Mouse (Mus musculus): Measurements from ENCODE around the gene Rplp0.
"Not testable (repeated sequence)": the region's sequence is repeated elsewhere in the genome, so short reads cannot be mapped to it uniquely, and the experiment has no call there.

The Rplp0 gene

DNA sequence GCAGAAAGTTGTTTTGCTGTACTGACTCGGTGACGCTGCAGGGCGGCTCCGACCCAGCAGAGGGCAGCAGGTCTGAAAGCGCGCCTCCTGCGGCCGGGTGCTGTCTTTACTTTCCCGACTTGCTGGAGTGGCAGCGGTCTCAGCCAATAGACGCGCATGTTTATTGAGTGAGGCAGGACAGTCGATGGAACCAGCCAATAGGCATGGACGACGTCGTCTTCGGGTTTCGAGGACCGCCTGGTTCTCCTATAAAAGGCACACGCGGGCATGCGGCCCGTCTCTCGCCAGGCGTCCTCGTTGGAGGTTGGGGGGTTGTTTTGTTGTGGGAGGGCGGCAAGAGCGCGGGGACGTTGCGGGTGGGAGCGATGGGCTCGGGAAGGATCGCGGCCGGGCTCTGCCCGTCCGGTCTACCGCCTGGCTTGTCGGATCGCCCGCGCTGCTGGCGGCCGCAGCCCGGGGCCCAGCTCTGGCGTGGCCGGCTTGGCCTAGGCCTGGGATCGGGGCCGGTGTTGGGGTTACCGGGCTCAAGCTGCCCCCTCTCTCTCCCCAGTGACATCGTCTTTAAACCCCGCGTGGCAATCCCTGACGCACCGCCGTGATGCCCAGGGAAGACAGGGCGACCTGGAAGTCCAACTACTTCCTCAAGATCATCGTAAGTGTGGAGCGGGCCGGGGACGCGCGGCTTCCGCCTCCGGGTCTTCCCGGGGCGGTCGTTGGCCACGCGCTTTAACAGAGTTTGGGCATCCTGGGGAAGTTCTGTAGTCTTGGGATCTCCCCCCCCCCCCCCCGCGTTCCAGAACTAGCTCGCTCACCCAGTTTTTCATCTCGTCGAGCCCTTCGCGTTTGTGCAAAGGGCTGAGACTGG, at the start of gene Rplp0:
Gene Rplp0 (plus strand): TSS at position 231 of the 865 bp plus-strand sequence.
- peak; percentile 100 for DNase-seq (ENCODE audit: low spot score)

DNA sequence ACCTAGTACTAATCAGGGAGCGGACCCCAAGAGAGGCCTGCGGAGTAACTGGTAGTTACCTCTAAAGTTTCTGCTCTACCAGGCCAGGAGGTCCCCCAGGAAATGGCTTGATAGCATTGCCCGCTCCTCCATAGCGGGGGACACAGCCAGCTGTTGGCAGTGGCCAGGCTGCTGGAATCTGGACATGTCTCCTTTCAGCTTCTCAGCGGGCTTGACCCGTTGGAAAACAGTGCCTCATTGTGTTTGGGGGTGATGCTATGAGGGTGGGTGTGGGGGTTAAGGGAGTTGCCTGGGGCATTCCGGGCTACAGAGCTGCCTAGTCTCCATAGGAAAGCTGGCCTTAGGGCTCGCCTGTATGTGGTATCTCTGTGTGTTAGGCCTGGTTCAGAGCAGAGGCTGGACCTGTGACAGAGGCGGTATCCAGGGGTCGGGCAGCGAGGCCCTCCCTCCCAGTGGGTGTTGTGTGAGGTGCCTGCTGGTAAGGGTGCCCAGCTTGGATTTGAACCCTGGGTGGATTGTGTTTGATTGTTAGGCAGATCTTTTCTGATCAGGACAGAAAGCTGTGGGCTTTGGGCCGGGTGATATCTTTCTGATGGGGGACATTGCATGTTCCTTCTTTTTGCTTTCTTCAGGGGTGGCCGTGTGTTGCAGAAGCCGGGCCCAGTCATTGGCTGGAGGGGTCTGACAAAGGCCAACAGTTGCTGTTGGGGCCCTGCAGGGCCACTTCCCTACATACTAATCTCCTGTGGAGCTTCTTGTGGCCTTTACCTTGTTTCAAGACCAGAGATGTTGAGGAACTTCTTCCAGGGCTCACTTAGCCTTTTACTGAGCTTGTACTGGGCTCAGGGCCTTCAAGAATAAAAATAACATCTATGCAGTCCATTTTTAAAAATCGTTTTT, 49.2 kb upstream of the Rplp0 start:
- DNase-seq (ENCODE audit: low spot score), result no peak

DNA sequence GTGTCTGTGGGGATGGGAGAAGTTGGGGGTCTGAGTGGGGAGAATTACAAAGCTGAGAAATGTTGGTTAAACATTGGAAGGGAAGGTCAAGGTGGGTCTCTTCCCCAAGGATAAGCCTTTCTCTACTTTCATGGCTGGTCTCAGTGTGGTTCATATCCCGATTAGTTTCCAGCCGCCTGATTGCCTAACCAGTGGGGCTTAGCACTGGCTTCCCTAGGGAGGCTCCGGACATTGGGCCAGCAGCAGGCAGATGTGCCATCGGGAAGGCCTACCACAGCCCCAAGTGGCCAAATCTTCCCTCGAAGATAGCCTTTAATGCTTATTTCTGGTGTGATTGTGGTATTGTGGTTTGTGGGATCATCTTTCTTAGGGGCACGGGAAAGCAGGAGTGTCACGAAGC, 46.9 kb upstream of the Rplp0 start:
- DNase-seq (ENCODE audit: low spot score), result no peak

DNA sequence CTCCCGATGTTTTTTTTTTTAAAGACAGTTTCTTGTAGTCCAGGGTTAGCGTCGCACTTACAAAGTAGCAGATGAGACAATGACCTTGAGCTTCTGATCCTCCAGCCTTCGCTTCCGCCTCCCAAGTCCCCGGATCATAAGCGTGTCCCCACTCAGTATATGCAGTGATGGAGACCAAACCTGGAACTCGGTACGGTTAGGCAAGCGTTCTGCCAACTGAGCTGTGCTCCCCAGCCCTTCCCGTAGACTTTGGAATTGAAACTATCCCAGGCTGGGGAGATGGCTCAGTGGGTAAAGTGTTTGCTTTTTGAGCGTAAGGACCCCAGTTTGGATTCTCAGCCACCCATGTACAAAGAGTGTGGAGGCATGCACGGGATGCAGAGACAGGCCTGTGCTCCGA, 46.0 kb upstream of the Rplp0 start:
- no peak for DNase-seq (ENCODE audit: low spot score)

DNA sequence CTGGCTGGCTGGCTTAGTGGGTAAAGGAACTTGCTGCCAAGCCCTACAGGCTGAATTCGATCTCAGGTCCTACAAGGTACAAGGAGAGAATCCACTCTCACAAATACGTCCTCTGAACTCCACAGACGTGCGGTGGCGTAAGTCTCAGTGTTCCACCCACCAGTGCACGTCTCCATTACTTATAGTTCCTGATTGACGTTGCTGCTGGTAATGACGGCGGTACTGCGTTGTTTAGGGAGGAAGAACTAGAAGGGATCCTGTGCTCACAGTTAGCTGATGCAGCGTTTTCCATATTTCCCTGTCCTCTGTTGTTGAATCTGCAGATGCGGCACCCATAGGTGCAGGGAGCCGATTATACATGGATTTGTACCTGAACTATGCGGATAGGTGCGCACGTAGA, 45.5 kb upstream of the Rplp0 start:
- DNase-seq (ENCODE audit: low spot score), result no peak

DNA sequence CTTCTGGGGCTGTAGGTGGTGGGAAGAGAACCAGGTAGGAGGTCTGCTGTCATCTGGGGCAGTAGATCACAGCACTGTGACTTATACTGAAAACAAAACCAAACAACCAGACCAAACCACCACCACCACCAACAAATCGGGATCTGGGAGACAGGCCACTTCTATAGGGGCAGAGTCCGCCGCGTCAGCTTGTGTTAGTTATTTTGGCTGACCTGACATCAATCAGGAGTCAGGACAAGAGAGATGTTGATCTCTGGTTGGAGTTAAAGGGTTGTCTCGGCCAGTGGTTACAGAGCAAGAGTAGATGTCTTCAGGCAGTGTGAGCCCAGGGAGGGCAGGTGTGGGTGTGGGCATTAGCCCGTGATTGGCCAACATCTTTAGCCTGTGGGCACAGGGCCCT, 44.9 kb upstream of the Rplp0 start:
- DNase-seq (ENCODE audit: low spot score), result no peak

DNA sequence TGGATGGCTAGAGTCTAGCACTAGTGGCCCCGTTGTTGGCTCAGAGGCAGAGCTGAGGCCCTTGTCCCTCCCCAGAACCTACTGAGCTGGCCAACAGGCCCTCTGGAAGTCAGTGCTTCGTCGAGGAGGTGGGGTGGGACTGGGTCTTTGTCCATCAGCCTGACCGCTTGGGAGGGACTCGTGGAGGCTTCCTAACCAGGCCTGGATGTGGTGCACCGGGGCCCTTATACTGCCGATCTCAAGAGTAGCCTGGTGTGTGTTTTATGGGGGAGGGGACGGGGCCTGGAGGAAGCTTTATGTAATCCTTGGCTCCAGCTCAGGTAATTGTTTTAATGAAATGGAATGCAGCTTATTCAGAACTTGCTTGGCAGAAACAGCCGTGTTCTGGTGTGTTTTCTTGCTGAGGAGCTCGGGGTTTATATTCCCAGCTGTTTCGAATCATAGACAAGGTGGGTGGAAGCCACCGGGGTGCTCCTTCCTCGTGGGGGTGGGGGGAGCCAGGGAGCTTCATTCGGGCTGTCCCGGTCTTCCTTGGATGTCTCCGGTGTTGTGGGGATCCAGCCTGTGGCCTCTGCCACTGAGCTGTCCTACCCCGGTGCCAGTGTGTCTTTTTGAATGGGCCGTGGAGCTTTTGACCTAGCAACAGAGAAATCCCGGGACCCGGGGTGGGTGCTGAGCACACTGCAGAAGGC, 44.2 kb upstream of the Rplp0 start:
- DNase-seq (ENCODE audit: low spot score), result no peak

DNA sequence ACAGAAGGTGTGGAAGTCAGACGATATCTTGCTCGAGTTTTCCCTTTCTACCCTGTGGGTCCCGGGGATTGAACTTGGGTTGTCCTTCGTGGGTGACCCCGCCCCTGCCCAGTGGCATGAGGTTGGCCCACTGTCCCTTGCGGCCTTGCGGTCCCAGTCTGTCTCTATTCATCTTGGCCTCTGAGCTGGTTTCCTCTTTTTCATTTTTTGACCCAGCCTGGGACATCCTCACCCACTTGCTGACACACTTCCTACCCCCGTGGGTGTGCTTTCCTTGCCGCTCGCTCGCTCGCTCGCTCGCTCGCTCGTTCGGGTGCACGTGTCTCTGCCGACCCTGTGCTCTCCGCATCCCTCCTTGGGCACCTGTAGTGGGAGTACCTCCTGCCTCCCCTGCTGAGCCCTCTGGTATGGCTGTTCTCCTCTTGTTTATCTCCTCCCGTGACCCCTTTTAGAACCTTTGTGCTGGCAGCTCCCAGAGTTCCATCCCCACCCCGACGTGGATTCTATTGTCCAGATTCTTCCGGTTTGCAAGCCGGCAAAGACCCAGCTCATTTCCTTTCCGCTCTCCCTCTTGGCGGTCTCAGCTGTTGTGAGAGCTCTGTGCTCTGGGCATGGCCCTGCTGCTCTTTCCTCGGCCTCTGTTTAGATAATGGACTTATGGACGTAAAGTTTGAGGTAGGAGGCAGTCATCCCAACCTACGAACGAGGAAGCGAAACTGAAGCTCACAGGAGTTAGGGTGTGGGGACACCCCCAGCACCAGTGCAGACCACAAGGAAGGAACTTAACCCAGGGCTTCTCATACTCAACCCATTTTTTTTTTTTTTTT, 43.0 kb upstream of the Rplp0 start:
- peak; percentile 53 for DNase-seq (ENCODE audit: low spot score)

DNA sequence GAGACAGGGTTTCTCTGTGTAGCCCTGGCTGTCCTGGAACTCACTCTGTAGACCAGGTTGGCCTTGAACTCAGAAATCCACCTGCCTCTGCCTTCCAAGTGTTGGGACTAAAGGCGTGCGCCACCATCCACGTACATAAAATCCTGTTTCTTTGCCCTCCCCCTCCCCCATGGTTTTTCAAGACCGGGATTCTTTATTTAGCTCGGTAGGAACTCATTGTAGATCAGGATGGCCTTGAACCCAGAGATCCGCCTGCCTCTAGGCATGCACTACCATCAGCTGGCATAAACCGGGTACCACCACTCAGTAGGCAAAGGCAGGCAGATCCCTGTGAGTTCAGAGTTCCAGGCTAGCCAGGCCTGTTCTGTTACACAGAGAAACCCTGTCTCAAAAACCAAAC, 42.4 kb upstream of the Rplp0 start:
- no peak for DNase-seq (ENCODE audit: low spot score)

DNA sequence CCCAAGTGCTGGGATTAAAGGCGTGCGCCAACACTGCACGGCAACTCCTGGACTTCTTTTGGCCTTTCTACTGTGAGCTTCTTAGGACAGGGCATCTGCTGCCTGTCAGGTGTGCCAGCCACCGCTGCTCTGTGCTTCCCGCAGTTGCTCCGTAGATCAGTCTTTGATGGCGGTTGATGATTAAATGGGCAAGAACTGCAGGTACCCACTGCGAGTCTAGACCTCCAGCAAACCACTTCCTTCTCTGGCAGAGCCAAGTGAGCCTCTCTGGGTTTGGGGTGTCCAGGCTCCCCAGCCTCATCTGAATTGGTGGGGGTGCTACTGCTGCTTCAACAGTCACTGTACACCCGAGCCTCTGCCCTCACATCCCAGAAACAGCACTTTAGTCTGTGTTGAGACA, 41.8 kb upstream of the Rplp0 start:
- peak; percentile 31 for DNase-seq (ENCODE audit: low spot score)

DNA sequence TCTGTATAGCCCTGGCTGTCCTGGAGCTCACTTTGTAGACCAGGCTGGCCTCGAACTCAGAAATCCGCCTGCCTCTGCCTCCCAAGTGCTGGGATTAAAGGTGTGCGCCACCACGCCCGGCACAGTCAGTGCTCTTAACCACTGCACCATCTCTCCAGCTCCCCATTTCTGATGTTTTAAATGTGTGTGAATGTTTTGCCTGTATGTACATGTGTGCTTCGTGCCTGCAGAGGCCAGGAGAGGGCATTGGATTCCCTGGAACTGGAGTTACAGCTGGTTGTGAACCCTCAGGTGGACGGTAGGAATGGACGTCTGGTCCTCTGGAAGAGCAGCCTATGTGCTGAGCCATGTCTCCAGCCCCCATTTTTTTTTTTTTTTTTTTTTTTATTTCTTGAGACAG, 41.1 kb upstream of the Rplp0 start:
- DNase-seq (ENCODE audit: low spot score), result not testable (repeated sequence)

DNA sequence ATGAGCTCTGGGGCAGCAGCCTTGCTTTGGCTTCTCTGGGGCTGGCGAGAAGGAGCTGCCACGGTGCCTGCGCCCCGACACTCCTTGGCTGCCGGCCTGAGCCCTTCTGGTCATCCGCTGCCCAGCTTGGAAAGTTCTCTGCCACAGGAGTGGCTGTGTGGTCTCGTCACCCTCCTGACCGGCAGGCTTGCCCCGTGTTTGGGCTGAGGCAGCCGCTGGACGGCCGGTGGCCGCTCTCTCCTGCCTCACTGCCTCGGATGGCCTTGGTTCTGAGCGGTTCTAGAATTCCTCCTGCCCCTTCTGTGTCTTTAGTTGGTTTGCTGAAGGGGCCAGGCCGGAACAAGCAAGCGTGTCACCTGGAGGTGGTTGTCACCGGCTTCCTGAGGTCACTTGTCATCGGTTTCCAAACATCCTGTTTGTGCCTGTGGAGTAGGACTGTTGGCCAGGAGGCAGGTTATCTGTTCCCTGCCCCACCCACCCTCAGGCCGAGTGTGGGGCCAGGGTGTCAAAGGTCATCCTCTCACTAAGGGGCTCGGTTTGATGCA, 38.9 kb upstream of the Rplp0 start:
- DNase-seq (ENCODE audit: low spot score), result no peak

DNA sequence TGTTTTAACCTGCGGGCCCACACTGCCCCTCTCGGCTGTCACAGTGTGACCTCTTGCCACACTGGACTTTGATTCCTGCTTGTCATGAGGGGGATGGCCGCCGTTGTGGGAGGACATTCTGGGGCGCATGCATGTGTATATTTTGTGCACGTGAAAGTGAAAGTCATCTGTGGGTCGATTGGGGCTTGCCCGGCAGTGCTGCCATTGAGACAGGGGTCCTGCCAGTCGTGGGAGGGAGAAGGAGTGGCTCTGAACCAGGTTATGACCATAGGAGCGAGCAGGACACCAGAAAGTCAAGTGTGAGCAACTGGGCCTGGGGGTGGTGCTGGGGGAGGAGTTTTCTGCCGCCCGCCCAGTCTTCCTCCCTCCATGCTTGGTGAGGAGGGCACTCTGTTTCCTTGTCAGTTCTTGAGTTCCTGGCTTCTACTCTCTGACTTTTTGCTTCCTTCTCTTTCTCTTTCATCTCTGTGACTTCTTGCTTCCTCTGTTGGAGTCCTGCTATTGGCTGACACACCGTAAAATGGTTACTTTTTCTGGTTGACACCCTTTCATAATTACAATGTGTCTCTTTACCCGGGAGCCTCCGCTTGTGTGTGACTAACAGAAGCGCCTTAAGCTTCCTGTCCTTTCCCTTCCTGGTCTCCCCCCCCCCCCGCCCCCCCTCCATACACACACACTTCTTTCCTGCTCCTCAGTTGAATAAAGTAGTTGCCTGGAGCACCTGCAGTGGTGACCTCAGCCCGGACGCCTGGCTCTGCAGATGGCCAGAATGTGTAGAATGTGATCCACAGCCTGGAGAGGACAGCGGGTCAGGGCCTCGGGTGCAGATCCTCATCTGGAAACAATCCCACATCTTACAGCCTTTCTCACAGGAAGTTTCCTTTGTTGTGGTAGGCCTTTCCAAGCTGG, 37.5 kb upstream of the Rplp0 start:
- peak; percentile 72 for DNase-seq (ENCODE audit: low spot score)

DNA sequence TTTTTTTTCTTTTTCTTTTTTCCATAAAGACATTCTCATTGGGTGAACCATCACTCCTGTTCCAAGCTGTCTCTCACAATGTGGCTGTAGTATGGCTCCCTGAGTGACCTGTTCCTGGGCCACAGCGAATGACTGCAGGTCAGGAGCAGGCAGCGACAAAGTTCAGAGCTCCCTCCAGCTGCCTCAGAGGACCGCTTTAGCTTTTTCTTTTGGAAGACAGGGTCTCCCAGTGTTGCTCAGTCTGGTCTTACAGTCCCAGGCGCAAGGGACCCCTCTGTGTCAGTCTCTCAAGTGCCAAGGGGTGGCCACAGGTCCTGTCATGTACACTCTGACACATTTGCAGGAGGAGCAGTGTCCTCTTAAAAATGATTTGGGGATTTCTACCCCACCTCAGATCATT, 36.7 kb upstream of the Rplp0 start:
- DNase-seq (ENCODE audit: low spot score), result no peak

DNA sequence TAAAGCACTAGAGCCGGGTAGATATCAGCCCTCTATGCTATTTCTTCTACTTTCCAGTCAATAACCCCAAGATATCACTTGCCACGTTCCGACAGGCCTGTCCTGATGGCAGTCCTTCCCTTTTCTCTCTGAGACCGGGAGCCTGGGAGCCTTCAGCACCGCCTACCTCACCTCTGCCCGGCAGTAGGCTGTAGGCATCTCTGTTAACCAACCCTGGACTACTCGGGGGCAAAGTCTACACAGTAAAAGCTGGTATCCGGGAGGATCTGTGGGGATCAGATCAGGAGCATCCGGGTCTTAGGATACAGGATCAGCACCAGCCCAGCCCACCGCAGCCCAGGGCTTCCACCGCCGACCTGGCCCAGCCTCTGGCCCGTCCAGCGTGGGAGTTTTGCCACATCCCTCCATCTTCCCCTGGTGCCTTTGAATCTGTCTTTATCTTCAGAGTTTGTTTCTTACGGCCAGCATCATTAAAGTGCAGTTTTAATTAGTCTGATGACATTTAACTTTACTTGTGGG, 36.2 kb upstream of the Rplp0 start:
- no peak for DNase-seq (ENCODE audit: low spot score)

DNA sequence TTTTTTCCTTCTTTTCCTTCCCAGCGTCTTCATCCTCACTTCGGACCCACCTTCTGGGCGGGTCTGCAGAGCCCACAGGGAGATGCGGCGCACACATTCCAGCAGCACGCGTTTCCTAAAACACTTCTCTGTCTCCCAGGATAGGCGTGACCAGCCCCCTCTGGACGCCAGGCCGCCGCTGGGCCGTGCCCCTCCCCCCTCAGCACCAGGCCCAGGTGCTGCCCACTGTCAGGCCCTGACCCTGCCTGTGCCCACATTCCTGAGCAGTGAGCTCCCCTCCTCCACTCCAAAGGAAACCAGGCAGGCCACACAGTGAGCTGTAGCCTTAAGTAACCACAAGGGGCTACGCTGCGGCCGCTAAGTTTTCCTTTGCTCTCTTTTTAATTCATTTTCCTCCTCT, 35.3 kb upstream of the Rplp0 start:
- no peak for DNase-seq (ENCODE audit: low spot score)

DNA sequence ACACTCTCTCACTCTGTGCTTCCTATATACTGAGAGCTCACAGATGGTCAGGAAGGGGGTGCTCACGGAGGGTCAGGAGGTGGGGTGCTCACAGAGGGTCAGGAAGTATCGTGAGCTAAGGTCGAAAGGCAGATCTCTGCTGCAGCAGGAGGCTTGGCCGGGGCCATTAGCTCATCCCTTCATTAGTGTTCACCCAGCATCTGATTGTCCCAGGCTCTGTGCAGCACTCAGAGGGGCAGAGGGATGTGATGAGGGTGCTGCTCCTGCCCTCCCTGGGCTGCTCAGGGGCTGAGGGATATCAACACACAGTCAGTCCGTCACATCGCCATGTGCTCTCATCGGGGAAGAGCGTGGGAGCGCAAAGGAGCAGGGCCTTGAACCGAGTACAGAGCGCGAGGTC, 34.8 kb upstream of the Rplp0 start:
- DNase-seq (ENCODE audit: low spot score), result no peak

DNA sequence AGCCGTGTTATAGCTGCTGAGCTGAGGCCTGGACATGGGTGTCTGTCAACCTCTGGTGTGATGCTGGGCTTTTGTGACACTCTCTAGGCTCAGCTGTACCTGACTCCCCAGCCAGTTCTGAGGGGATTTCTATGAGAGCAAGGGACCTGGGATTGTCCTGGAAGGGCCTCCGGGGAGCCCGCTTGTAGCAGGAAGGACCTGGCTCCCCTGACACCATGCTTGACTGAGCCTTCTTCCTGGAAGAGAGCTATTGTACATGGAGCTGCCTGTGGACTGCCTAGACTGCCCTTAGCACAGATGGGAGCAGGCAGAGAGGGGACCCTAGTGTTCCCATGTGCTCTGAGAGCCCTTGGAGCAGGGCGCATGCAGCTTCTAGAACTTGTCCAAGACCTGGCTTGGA, 33.9 kb upstream of the Rplp0 start:
- no peak for DNase-seq (ENCODE audit: low spot score)

DNA sequence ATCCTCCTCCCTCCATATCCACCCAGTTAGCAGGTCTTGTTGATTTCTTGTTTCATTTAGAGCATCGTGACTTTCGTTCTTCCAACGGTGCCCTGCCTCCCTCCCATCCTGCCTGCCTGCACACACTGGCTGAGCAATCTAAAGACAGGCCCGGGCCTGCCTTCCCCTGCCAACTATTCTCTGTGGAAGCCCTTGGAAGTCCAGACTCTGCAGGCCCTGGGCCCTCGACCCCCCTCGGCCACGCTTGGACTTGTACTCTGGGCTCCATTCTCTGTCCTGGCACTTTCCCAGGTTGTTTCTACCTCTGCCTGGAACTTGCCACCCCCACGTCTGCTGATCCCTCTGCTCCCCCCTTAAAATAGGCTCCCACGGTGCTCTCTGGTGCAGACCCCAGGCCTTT, 33.3 kb upstream of the Rplp0 start:
- no peak for DNase-seq (ENCODE audit: low spot score)

Data from T-cell, adult 2 months (primary cell).